Mouse (Mus musculus): ENCODE measurements at regions not wholly inside any gene's neighbourhood (a gene's known extent, or its start where the extent isn't known, plus 50 kb on each side); places are given as distances from the start of the nearest gene placed in this dataset.

- no peak for TF ChIP-seq GATA1 (IDR thresholded peaks at IDR 0.05; ENCODE audit: borderline replicate concordance, low read length)
- no peak for TF ChIP-seq FLI1 (IDR thresholded peaks at IDR 0.05; ENCODE audit: low read length)
- no peaks in the 10 kb centered on the region for H3K36me3 ChIP-seq (replicated peaks; ENCODE audit: low read length)
- no peaks in the 10 kb centered on the region for H3K9me3 ChIP-seq
- no peaks in the 10 kb centered on the region for H3K4me1 ChIP-seq
- no peaks in the 10 kb centered on the region for H3K27me3 ChIP-seq (replicated peaks)
- H3K4me3 ChIP-seq (replicated peaks): no peak overlapping the region
These were observed 74.3 kb upstream of the Samsn1 start for GRCm38 (mm10) chr16:76096363-76096762.

DNA sequence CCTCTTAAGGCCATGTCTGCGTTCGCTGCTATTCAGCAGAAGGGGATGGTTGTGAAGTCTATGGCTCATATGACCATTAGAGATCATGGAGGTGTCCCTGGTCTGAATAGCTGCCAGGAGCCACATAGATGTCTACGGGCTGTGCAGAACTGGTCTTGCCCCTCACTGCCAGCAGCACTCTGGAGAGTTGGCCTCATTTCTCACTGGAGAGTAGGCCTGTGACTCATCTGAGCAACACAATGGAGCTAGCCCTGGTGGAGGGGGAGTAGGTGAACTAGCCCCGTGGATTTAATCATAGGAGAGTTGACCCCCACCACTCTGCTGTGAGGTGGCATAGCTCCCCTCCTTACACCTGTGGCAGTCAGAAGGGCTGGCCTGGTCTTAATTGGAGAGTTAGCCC is 63.3 kb upstream of the Samsn1 start:
- Histone ChIP-seq H3K9me3 (0 out of 2 replicates have a peak, but pooled peaks cover 4% of the 10 kb centered on the region), H3K27me3 (replicated peaks) (no peaks in the 10 kb centered on the region), H3K4me1 (no peaks in the 10 kb centered on the region; the same call in 1 of the 2 replicates), H3K36me3 (replicated peaks; ENCODE audit: low read length) (no peaks in the 10 kb centered on the region), H3K4me3 (replicated peaks) (no peak overlapping the region)
- no peak for TF ChIP-seq GATA1 (IDR thresholded peaks at IDR 0.05; ENCODE audit: borderline replicate concordance, low read length)
- TF ChIP-seq FLI1 (IDR thresholded peaks at IDR 0.05; ENCODE audit: low read length): no peak

DNA sequence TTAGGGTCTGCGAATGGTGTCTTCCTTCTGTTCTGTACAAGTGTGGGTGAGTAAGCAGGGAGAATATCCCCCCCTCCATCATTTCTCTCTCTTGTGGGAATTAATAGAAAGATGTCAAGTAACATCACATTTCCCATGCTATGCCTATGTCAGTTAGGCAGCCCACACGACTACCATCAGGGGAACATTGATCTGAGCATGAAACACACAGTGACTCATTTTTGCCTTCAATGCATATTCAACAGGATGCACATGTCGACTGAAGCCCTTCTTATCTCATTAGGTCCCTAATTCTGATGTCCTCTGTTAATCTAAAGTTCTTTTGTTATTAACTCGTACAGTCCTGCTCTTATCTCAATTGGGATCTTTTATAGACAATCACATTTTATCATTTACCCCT is 60.4 kb upstream of the Samsn1 start:
- H3K9me3 ChIP-seq: 0 out of 2 replicates have a peak, but pooled peaks cover 4% of the 10 kb centered on the region
- H3K4me3 ChIP-seq (replicated peaks): no peak overlapping the region
- no peaks in the 10 kb centered on the region; the same call in 1 of the 2 replicates for H3K4me1 ChIP-seq
- TF ChIP-seq FLI1 (IDR thresholded peaks at IDR 0.05; ENCODE audit: low read length) (no peak), GATA1 (IDR thresholded peaks at IDR 0.05; ENCODE audit: borderline replicate concordance, low read length) (no peak)
- H3K36me3 ChIP-seq (replicated peaks; ENCODE audit: low read length): no peaks in the 10 kb centered on the region
- no peaks in the 10 kb centered on the region for H3K27me3 ChIP-seq (replicated peaks)

DNA sequence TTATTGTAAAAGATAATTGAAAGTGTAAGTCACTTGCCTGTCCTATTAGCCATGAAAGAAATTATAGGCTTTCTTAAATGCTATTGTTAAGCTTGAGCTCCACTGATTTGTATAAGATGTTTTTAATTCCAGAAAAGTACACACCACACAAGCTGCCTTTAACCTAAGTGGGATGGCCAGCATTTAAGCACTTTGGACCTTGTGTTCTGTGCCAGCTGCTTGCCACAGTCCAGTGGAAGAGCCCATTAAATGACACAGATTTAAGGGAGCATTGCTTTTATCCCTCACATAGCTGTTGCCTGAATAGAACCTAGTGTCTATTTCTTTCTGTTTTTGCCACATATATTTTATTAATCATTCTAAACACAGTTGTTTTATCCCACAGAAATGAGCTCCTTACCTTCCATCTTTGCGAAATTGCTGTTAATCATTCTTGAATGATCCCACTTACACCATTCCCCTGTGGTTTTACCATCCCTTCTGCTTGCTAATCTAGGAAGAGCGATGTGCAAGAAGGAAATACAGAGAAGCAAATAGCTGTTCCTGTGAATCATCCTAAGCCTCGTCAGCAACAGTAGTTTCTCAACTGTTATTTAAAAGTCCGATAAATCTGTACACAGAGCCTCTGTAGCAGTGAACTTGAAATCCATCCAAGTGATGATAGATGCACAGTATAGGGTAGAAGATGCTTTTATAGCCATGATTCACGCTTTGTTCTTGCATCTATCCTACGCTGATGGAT is 57.9 kb upstream of the Samsn1 start:
- no peaks in the 10 kb centered on the region for H3K27me3 ChIP-seq (replicated peaks)

GRCm38 (mm10) chr16:76078219-76078618 is 56.1 kb upstream of the Samsn1 start:
- Histone ChIP-seq H3K4me3 (replicated peaks) (no peak overlapping the region), H3K36me3 (replicated peaks; ENCODE audit: low read length) (no peaks in the 10 kb centered on the region), H3K27me3 (replicated peaks) (no peaks in the 10 kb centered on the region), H3K4me1 (no peaks in the 10 kb centered on the region), H3K9me3 (0 out of 2 replicates have a peak, but pooled peaks cover 4% of the 10 kb centered on the region)
- TF ChIP-seq GATA1 (IDR thresholded peaks at IDR 0.05; ENCODE audit: borderline replicate concordance, low read length) (no peak), FLI1 (IDR thresholded peaks at IDR 0.05; ENCODE audit: low read length) (no peak)

More for the DNA sequence above, 57.9 kb upstream of the Samsn1 start:
- Histone ChIP-seq H3K9me3 (0 out of 2 replicates have a peak, but pooled peaks cover 4% of the 10 kb centered on the region), H3K4me3 (replicated peaks) (no peak overlapping the region), H3K36me3 (replicated peaks; ENCODE audit: low read length) (no peaks in the 10 kb centered on the region), H3K4me1 (no peaks in the 10 kb centered on the region)
- no peak for TF ChIP-seq FLI1 (IDR thresholded peaks at IDR 0.05; ENCODE audit: low read length)
- no peak for TF ChIP-seq GATA1 (IDR thresholded peaks at IDR 0.05; ENCODE audit: borderline replicate concordance, low read length)

- Histone ChIP-seq H3K4me1 (no peaks in the 10 kb centered on the region), H3K27me3 (replicated peaks) (no peaks in the 10 kb centered on the region), H3K36me3 (replicated peaks; ENCODE audit: low read length) (no peaks in the 10 kb centered on the region), H3K9me3 (0 out of 2 replicates have a peak, but pooled peaks cover 4% of the 10 kb centered on the region), H3K4me3 (replicated peaks) (no peak overlapping the region)
- TF ChIP-seq FLI1 (IDR thresholded peaks at IDR 0.05; ENCODE audit: low read length): no peak
- no peak for TF ChIP-seq GATA1 (IDR thresholded peaks at IDR 0.05; ENCODE audit: borderline replicate concordance, low read length)
These were observed 54.1 kb upstream of the Samsn1 start for GRCm38 (mm10) chr16:76076231-76076630.
